Mouse (Mus musculus) megakaryocyte, embryonic 14.5 days (primary cell): ENCODE measurements around the gene Nipbl. TPM values are rescaled to one million over a fixed set of nuclear protein-coding genes. Genes with fewer than 3 reads are reported as not detected.
"Not testable (repeated sequence)": the region's sequence is repeated elsewhere in the genome, so short reads cannot be mapped to it uniquely, and the experiment has no call there.

Source experiments
- H3K27me3 ChIP-seq: replicated peaks from 2 replicates; pipeline ENCODE3; 2012; ENCODE audit warnings: inconsistent platforms
- H3K36me3 ChIP-seq: replicated peaks from 2 replicates; pipeline ENCODE3; 2012; ENCODE audit warnings: low read length, inconsistent platforms, mixed read lengths
- H3K4me1 ChIP-seq: 2 replicates; pipeline ENCODE4 v1.6.1; 2012; ENCODE audit warnings: inconsistent platforms
- H3K4me3 ChIP-seq: replicated peaks from 2 replicates; pipeline ENCODE3; 2012; ENCODE audit warnings: moderate library complexity, mild to moderate bottlenecking, inconsistent platforms
- H3K9me3 ChIP-seq: 2 replicates; pipeline ENCODE4 v1.6.1; 2012; ENCODE audit warnings: inconsistent platforms
- FLI1 ChIP-seq: IDR thresholded peaks from 2 replicates; pipeline ENCODE4 v1.6.1; 2012; ENCODE audit warnings: low read length, inconsistent platforms, mixed read lengths
- GATA1 ChIP-seq: IDR thresholded peaks from 3 replicates; pipeline ENCODE4 v1.6.1; 2012; ENCODE audit warnings: mixed read lengths, low read length, inconsistent platforms, borderline replicate concordance
- polyA plus RNA-seq: library from polyadenylated mRNA; stranded (reverse); fragments of >175 nt; gene quantifications from 2 replicates; pipeline ENCODE4 v1.2.3, GENCODE M21; 2012; ENCODE audit warnings: low replicate concordance; ENCODE audit not compliant: insufficient read depth

The Nipbl gene
- polyA plus RNA-seq: 0.17 and 1.7 TPM in 2 replicates

GRCm38 (mm10) chr15:8443926-8444889 lies at the start of gene Nipbl:
TSS of gene Nipbl (minus strand) at chr15:8444463.
- peak within 1 kb of the TSS; percentile 94 for H3K4me3 ChIP-seq
- H3K9me3 ChIP-seq: no peaks in the 10 kb centered on the region
- TF ChIP-seq GATA1: no peak
- TF ChIP-seq FLI1: no peak
- H3K27me3 ChIP-seq: no peaks in the 10 kb centered on the region
- H3K4me1 ChIP-seq: peaks cover 25% of the 10 kb centered on the region; the same call in 1 of the 2 replicates
- H3K36me3 ChIP-seq: no peaks in the 10 kb centered on the region

- no peaks in the 10 kb centered on the region for H3K4me1 ChIP-seq
- H3K9me3 ChIP-seq: peaks cover 4% of the 10 kb centered on the region
- no peaks in the 10 kb centered on the region for H3K36me3 ChIP-seq
- no peak for TF ChIP-seq GATA1
- TF ChIP-seq FLI1: no peak
- peaks cover 2% of the 10 kb centered on the region for H3K27me3 ChIP-seq
- H3K4me3 ChIP-seq: no peak overlapping the region
Observed at GRCm38 (mm10) chr15:8485261-8485660, 41.0 kb upstream of the Nipbl start.

GRCm38 (mm10) chr15:8469006-8469575 lies 24.8 kb upstream of the Nipbl start:
- no peaks in the 10 kb centered on the region for H3K36me3 ChIP-seq
- H3K4me1 ChIP-seq: no peaks in the 10 kb centered on the region
- H3K4me3 ChIP-seq: no peak overlapping the region
- no peak for TF ChIP-seq GATA1
- no peak for TF ChIP-seq FLI1
- no peaks in the 10 kb centered on the region for H3K27me3 ChIP-seq
- H3K9me3 ChIP-seq: peaks cover 3% of the 10 kb centered on the region

GRCm38 (mm10) chr15:8463521-8463920 lies 19.3 kb upstream of the Nipbl start:
- no peak for TF ChIP-seq FLI1
- no peak for TF ChIP-seq GATA1
- H3K27me3 ChIP-seq: no peaks in the 10 kb centered on the region
- no peak overlapping the region for H3K4me3 ChIP-seq
- H3K4me1 ChIP-seq: no peaks in the 10 kb centered on the region
- no peaks in the 10 kb centered on the region for H3K9me3 ChIP-seq
- no peaks in the 10 kb centered on the region for H3K36me3 ChIP-seq

- TF ChIP-seq GATA1 (no peak), FLI1 (no peak)
- no peaks in the 10 kb centered on the region for H3K36me3 ChIP-seq
- H3K9me3 ChIP-seq: no peaks in the 10 kb centered on the region
- H3K4me3 ChIP-seq: no peak overlapping the region
- no peaks in the 10 kb centered on the region for H3K4me1 ChIP-seq
- no peaks in the 10 kb centered on the region for H3K27me3 ChIP-seq
Observed at GRCm38 (mm10) chr15:8462780-8463179, 18.5 kb upstream of the Nipbl start.

GRCm38 (mm10) chr15:8460871-8461270 lies 16.6 kb upstream of the Nipbl start:
- TF ChIP-seq FLI1: no peak
- no peak for TF ChIP-seq GATA1
- H3K4me1 ChIP-seq: peaks cover 4% of the 10 kb centered on the region; the same call in 1 of the 2 replicates
- H3K9me3 ChIP-seq: no peaks in the 10 kb centered on the region
- no peak overlapping the region for H3K4me3 ChIP-seq
- H3K27me3 ChIP-seq: no peaks in the 10 kb centered on the region
- no peaks in the 10 kb centered on the region for H3K36me3 ChIP-seq

- H3K4me3 ChIP-seq: no peak overlapping the region
- no peaks in the 10 kb centered on the region for H3K36me3 ChIP-seq
- TF ChIP-seq GATA1 (no peak), FLI1 (no peak)
- peaks cover 9% of the 10 kb centered on the region; the same call in 1 of the 2 replicates for H3K4me1 ChIP-seq
- H3K27me3 ChIP-seq: no peaks in the 10 kb centered on the region
- no peaks in the 10 kb centered on the region for H3K9me3 ChIP-seq
Observed at GRCm38 (mm10) chr15:8459979-8460378, 15.7 kb upstream of the Nipbl start.

GRCm38 (mm10) chr15:8456223-8456622 lies 12.0 kb upstream of the Nipbl start:
- H3K4me1 ChIP-seq: peaks cover 10% of the 10 kb centered on the region; the same call in 1 of the 2 replicates
- H3K27me3 ChIP-seq, H3K36me3 ChIP-seq, H3K4me3 ChIP-seq, H3K9me3 ChIP-seq: not testable (repeated sequence)

- peaks cover 13% of the 10 kb centered on the region; the same call in 1 of the 2 replicates for H3K4me1 ChIP-seq
- no peak overlapping the region for H3K4me3 ChIP-seq
- no peaks in the 10 kb centered on the region for H3K36me3 ChIP-seq
- H3K9me3 ChIP-seq: no peaks in the 10 kb centered on the region
- no peaks in the 10 kb centered on the region for H3K27me3 ChIP-seq
- no peak for TF ChIP-seq GATA1
- no peak for TF ChIP-seq FLI1
Observed at GRCm38 (mm10) chr15:8455486-8455885, 11.2 kb upstream of the Nipbl start.

- Histone ChIP-seq H3K4me3 (peak overlapping the region; percentile 50), H3K4me1 (peaks cover 29% of the 10 kb centered on the region; the same call in 1 of the 2 replicates), H3K27me3 (no peaks in the 10 kb centered on the region), H3K36me3 (no peaks in the 10 kb centered on the region), H3K9me3 (no peaks in the 10 kb centered on the region)
- TF ChIP-seq FLI1: no peak
Observed at GRCm38 (mm10) chr15:8451071-8451470, 6.8 kb upstream of the Nipbl start.
